Comparison of ENCODE assay signal across 22 mouse cellular contexts in genomic region chr6:90526406-90526805, GRCm38 (mm10). TPM values are rescaled to one million over a fixed set of nuclear protein-coding genes. Genes with fewer than 3 reads are reported as not detected.
DNase-seq lines count a peak whose midpoint lies in the region; ATAC-seq and TF ChIP-seq lines count a peak whose summit lies in the region.
"Had no signal": no experiment of that assay in that cellular context is flagged by ENCODE, and none has a peak within 500 bp of the region (broad histone marks: within the 10 kb centered on the region; RNA-seq: fewer than 3 reads in every experiment).

No protein-coding gene starts in this region.

- no peak for DNase-seq in kidney, adult 2 months
- no peak for DNase-seq in midbrain, postnatal 0 days (ENCODE audit: low spot score)
- DNase-seq in midbrain, embryonic 14.5 days, result no peak
- peak; percentile 57 for DNase-seq in R1 (ENCODE audit: low read depth, low spot score)
- DNase-seq in cerebellum, adult 11-12 months, result no peak
- DNase-seq: adrenal gland, adult 8-10 months; adrenal gland, postnatal 36 days; cerebellum, adult 8-10 months; cerebellum, postnatal 14 days; embryo, embryonic 11 days; gastrocnemius, postnatal 36 days; heart, adult 18-20 months; heart, postnatal 14 days had no signal

- WGBS in kidney, adult 2 months, result 70% methylated on average over 3 of the region's 3 CpGs
- 66% methylated on average over 3 of the region's 3 CpGs for WGBS in kidney, embryonic 14.5 days
- WGBS in midbrain, postnatal 0 days, result 68% methylated on average over 3 of the region's 3 CpGs
- WGBS in midbrain, embryonic 14.5 days, result 73% methylated on average over 3 of the region's 3 CpGs

- no peak for ATAC-seq in kidney, embryonic 14.5 days (ENCODE audit: low FRiP score, low TSS enrichment)
- ATAC-seq in midbrain, postnatal 0 days (ENCODE audit: low FRiP score), result no peak
- ATAC-seq in midbrain, embryonic 14.5 days (ENCODE audit: low FRiP score, low TSS enrichment), result no peak
- ATAC-seq: forebrain, embryonic 14.5 days had no signal

- H3K4me2 ChIP-seq in kidney, embryonic 14.5 days (replicated peaks; ENCODE audit: low read depth, low read length), result no peak overlapping the region
- no peak overlapping the region for H3K4me2 ChIP-seq in midbrain, postnatal 0 days (ENCODE audit: low read depth, low read length, poor library complexity, severe bottlenecking)
- H3K4me2 ChIP-seq in midbrain, embryonic 14.5 days (ENCODE audit: low read length), result no peak overlapping the region
- H3K4me2 ChIP-seq: embryonic facial prominence, embryonic 15.5 days; heart, embryonic 11.5 days; heart, embryonic 15.5 days; hindbrain, embryonic 15.5 days had no signal

- H3K27ac ChIP-seq in kidney, adult 2 months (ENCODE audit: insufficient read depth, low read depth, low read length), result no peak overlapping the region
- no peak overlapping the region for H3K27ac ChIP-seq in kidney, embryonic 14.5 days (ENCODE audit: low read depth, low read length)
- no peak overlapping the region for H3K27ac ChIP-seq in midbrain, postnatal 0 days (ENCODE audit: low read depth, low read length)
- H3K27ac ChIP-seq in midbrain, embryonic 14.5 days (replicated peaks; ENCODE audit: low read depth, low read length), result no peak overlapping the region
- H3K27ac ChIP-seq: embryonic facial prominence, embryonic 15.5 days; forebrain, embryonic 10.5 days; heart, embryonic 15.5 days; hindbrain, embryonic 10.5 days; hindbrain, embryonic 15.5 days had no signal

- no peak for TF ChIP-seq POLR2A in kidney, adult 2 months (IDR thresholded peaks at IDR 0.05; ENCODE audit: low read depth, low read length)

- no peak overlapping the region for H3K4me3 ChIP-seq in kidney, adult 2 months (ENCODE audit: insufficient read depth, low read depth, low read length)
- H3K4me3 ChIP-seq in kidney, embryonic 14.5 days (ENCODE audit: low read length), result no peak overlapping the region
- no peak overlapping the region for H3K4me3 ChIP-seq in midbrain, postnatal 0 days (ENCODE audit: low read depth, low read length)
- no peak overlapping the region for H3K4me3 ChIP-seq in midbrain, embryonic 14.5 days (replicated peaks; ENCODE audit: low read depth, low read length)
- H3K4me3 ChIP-seq: embryonic facial prominence, embryonic 15.5 days; erythroblast, embryonic 14.5 days; forebrain, embryonic 10.5 days; heart, embryonic 15.5 days; hindbrain, embryonic 10.5 days; hindbrain, embryonic 15.5 days had no signal

- 0 out of 2 replicates have a peak, but pooled peaks have one; percentile 22 for TF ChIP-seq CTCF in kidney, adult 2 months (conservative IDR thresholded peaks at IDR 0.05; ENCODE audit: insufficient read depth, insufficient read length, low read depth, low read length)
- peak; percentile 29; the same call in 1 of the 2 replicates for TF ChIP-seq CTCF in midbrain, postnatal 0 days (IDR thresholded peaks at IDR 0.05)

- H3K9me3 ChIP-seq in kidney, embryonic 14.5 days (ENCODE audit: control insufficient read depth, low read length), result no peaks in the 10 kb centered on the region
- H3K9me3 ChIP-seq in midbrain, postnatal 0 days (ENCODE audit: low read length), result no peaks in the 10 kb centered on the region
- no peaks in the 10 kb centered on the region for H3K9me3 ChIP-seq in midbrain, embryonic 14.5 days (ENCODE audit: control insufficient read depth, low read length)
- H3K9me3 ChIP-seq: embryonic facial prominence, embryonic 15.5 days; forebrain, embryonic 10.5 days; heart, embryonic 15.5 days; hindbrain, embryonic 10.5 days; hindbrain, embryonic 15.5 days had no signal

- H3K36me3 ChIP-seq in kidney, adult 2 months (ENCODE audit: control insufficient read depth, insufficient read depth, low read length), result no peaks in the 10 kb centered on the region
- no peaks in the 10 kb centered on the region for H3K36me3 ChIP-seq in kidney, embryonic 14.5 days (ENCODE audit: control insufficient read depth, insufficient read depth, low read length)
- H3K36me3 ChIP-seq in midbrain, postnatal 0 days (ENCODE audit: insufficient read depth, low read length), result no peaks in the 10 kb centered on the region
- no peaks in the 10 kb centered on the region for H3K36me3 ChIP-seq in midbrain, embryonic 14.5 days (ENCODE audit: control insufficient read depth, insufficient read depth, low read length)
- H3K36me3 ChIP-seq: embryonic facial prominence, embryonic 15.5 days; forebrain, embryonic 10.5 days; heart, embryonic 15.5 days; hindbrain, embryonic 10.5 days; hindbrain, embryonic 15.5 days had no signal

- H3K9ac ChIP-seq in kidney, embryonic 14.5 days (ENCODE audit: low read depth, low read length), result no peak overlapping the region
- no peak overlapping the region for H3K9ac ChIP-seq in midbrain, postnatal 0 days (replicated peaks; ENCODE audit: low read length, poor library complexity, severe bottlenecking)
- no peak overlapping the region for H3K9ac ChIP-seq in midbrain, embryonic 14.5 days (replicated peaks; ENCODE audit: low read length)
- H3K9ac ChIP-seq: embryonic facial prominence, embryonic 15.5 days; heart, embryonic 15.5 days; hindbrain, embryonic 15.5 days had no signal

- H3K27me3 ChIP-seq in kidney, adult 2 months (replicated peaks; ENCODE audit: control insufficient read depth, insufficient read depth, low read length), result no peaks in the 10 kb centered on the region
- no peaks in the 10 kb centered on the region for H3K27me3 ChIP-seq in kidney, embryonic 14.5 days (ENCODE audit: control insufficient read depth, insufficient read depth, low read length)
- H3K27me3 ChIP-seq in midbrain, postnatal 0 days (ENCODE audit: insufficient read depth, low read length), result no peaks in the 10 kb centered on the region
- H3K27me3 ChIP-seq in midbrain, embryonic 14.5 days (ENCODE audit: control insufficient read depth, insufficient read depth, low read length), result no peaks in the 10 kb centered on the region
- H3K27me3 ChIP-seq: embryonic facial prominence, embryonic 15.5 days; heart, embryonic 15.5 days; hindbrain, embryonic 15.5 days had no signal

- no peaks in the 10 kb centered on the region; the same call in 1 of the 2 replicates for H3K4me1 ChIP-seq in kidney, adult 2 months (ENCODE audit: control insufficient read depth, insufficient read depth, low read length)
- H3K4me1 ChIP-seq in kidney, embryonic 14.5 days (ENCODE audit: control insufficient read depth, insufficient read depth, low read length), result no peaks in the 10 kb centered on the region
- no peaks in the 10 kb centered on the region for H3K4me1 ChIP-seq in midbrain, postnatal 0 days (ENCODE audit: insufficient read depth, low read length)
- no peaks in the 10 kb centered on the region for H3K4me1 ChIP-seq in midbrain, embryonic 14.5 days (ENCODE audit: control insufficient read depth, insufficient read depth, low read length)
- H3K4me1 ChIP-seq: embryonic facial prominence, embryonic 15.5 days; heart, embryonic 15.5 days; hindbrain, embryonic 10.5 days; hindbrain, embryonic 15.5 days had no signal

RNA-seq across cellular contexts. Expression of gene Aldh1l1, which starts 40.2 kb away (rescaled TPM):
- polyA plus RNA-seq in kidney, adult 2 months (2012; rRNA removed), result 253 and 260 TPM in 2 replicates
- 1.4 and 2.9 TPM in 2 replicates for polyA plus RNA-seq in kidney, embryonic 14.5 days (2014; fragmentation: Nextera tagmentation; extraction: Ambion mirVana)
- 111 and 125 TPM in 2 replicates for total RNA-seq in midbrain, postnatal 0 days (2014; rRNA removed)
- 83.8 and 101 TPM in 2 replicates for polyA plus RNA-seq in midbrain, postnatal 0 days (2015; fragmentation: Nextera tagmentation; extraction: Ambion mirVana)
- polyA plus RNA-seq in midbrain, embryonic 14.5 days (2014; fragmentation: Nextera tagmentation; extraction: Ambion mirVana), result 44.5 and 51.9 TPM in 2 replicates
- polyA plus RNA-seq: erythroblast, embryonic 14.5 days had no signal

Comparison
In these comparisons a context has a peak if more than half of its experiments do, and no peak if none do; other contexts are left out.
1. RNA of gene Aldh1l1, which starts 40.2 kb away (polyA plus RNA-seq): 253 to 260 TPM in kidney, adult 2 months, 83.8 to 101 TPM in midbrain, postnatal 0 days and 44.5 to 51.9 TPM in midbrain, embryonic 14.5 days; 1.4 to 2.9 TPM in kidney, embryonic 14.5 days; every median in the first group is over 10 times any median in the second.